Mouse (Mus musculus) forebrain, postnatal 0 days (tissue): ENCODE results near the gene Yif1a. TPM values are rescaled to one million over a fixed set of nuclear protein-coding genes. Genes with fewer than 3 reads are reported as not detected.

Experiments used
- ATAC-seq: fragments of 200-750 bp; cut with Nextera tagmentation; 2 replicates; pipeline ENCODE4 v1.8.0; 2017; ENCODE audit warnings: mild to moderate bottlenecking, moderate library complexity
- DNase-seq: peaks from one replicate; pipeline ENCODE4 v3.0.0-alpha.2; 2015
- H3K27ac ChIP-seq: fragments of 300-500 bp; sonication (generic); 2 replicates; pipeline ENCODE4 v1.5.1; 2014; ENCODE audit warnings: low read depth, mild to moderate bottlenecking, antibody characterized with exemption, low read length, moderate library complexity, mixed read lengths
- H3K27me3 ChIP-seq: fragments of 300-500 bp; sonication (generic); 2 replicates; pipeline ENCODE4 v1.6.1; 2014; ENCODE audit warnings: mild to moderate bottlenecking, low read length, mixed read lengths; ENCODE audit not compliant: insufficient read depth
- H3K36me3 ChIP-seq: fragments of 300-500 bp; sonication (generic); 2 replicates; pipeline ENCODE4 v1.6.1; 2014; ENCODE audit warnings: mild to moderate bottlenecking, moderate library complexity; ENCODE audit not compliant: insufficient read depth
- H3K4me1 ChIP-seq: fragments of 300-500 bp; sonication (generic); 2 replicates; pipeline ENCODE4 v1.6.1; 2014; ENCODE audit warnings: antibody characterized with exemption; ENCODE audit not compliant: insufficient read depth
- H3K4me2 ChIP-seq: fragments of 300-500 bp; sonication (generic); 2 replicates; pipeline ENCODE4 v1.6.1; 2014; ENCODE audit warnings: low read depth, mild to moderate bottlenecking, moderate library complexity
- H3K4me3 ChIP-seq: fragments of 300-500 bp; sonication (generic); 2 replicates; pipeline ENCODE4 v1.5.1; 2014; ENCODE audit warnings: low read depth, low read length, mixed read lengths
- H3K9ac ChIP-seq: fragments of 300-500 bp; sonication (generic); 2 replicates; pipeline ENCODE4 v1.6.1; 2014; ENCODE audit warnings: mild to moderate bottlenecking
- H3K9me3 ChIP-seq: fragments of 300-500 bp; sonication (generic); 2 replicates; pipeline ENCODE4 v1.6.1; 2016; ENCODE audit warnings: low read length
- CTCF ChIP-seq: sonication (generic); IDR thresholded peaks from 2 replicates; pipeline ENCODE4 v1.5.1; 2016; ENCODE audit warnings: antibody characterized with exemption, control low read depth, low read depth
- WGBS: fragments of 180-500 bp; shearing (Covaris S2); extraction: QIAGEN DNeasy Blood & Tissue Kit; methylation state at CpG from one replicate; pipeline ENCODE4 v1.1.7; 2014; 5-methylcytosine and 5-hydroxymethylcytosine counted together
- polyA plus RNA-seq: library from polyadenylated mRNA; unstranded; fragments of >200 nt; fragmentation: Nextera tagmentation; extraction: Ambion mirVana; gene quantifications from 2 replicates; pipeline ENCODE4 v1.2.1, GENCODE M21; 2015
- total RNA-seq: library from RNA; depleted of rRNA; stranded (reverse); fragments of >200 nt; gene quantifications from 2 replicates; pipeline ENCODE4 v1.2.3, GENCODE M21; 2014

The Yif1a gene
- total and polyA plus RNA-seq, 2 experiments from 2014 or later: 50.5 to 54.9 TPM

DNA sequence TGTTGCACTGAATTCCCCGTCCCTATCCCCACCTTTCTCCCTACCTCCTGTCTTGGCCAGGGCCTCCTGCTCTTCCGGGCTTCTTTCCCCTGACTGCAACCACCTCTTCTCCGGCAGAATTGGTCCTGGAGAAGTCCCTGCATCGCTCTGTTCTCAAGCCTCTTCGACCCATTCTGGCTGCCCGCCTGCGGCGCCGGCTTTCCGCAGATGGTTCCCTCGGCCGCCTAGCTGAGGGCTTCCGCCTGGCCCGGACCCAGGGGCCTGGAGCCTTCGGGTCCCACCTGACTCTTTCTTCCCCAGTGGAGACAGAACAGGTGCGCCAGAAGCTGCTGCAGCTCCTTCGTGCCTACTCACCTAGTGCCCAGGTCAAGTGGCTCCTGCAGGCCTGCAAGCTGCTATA lies 35.5 kb upstream of the Yif1a start:
- Histone ChIP-seq H3K4me2 (no peak overlapping the region), H3K4me3 (no peak overlapping the region), H3K36me3 (peaks cover 18% of the 10 kb centered on the region), H3K4me1 (peaks cover 7% of the 10 kb centered on the region; the same call in 1 of the 2 replicates), H3K27me3 (no peaks in the 10 kb centered on the region), H3K27ac (no peak overlapping the region), H3K9me3 (no peaks in the 10 kb centered on the region), H3K9ac (no peak overlapping the region)
- no peak for ATAC-seq
- no peak for DNase-seq
- no peak for TF ChIP-seq CTCF
- WGBS: 69% methylated on average over 17 of the region's 17 CpGs

DNA sequence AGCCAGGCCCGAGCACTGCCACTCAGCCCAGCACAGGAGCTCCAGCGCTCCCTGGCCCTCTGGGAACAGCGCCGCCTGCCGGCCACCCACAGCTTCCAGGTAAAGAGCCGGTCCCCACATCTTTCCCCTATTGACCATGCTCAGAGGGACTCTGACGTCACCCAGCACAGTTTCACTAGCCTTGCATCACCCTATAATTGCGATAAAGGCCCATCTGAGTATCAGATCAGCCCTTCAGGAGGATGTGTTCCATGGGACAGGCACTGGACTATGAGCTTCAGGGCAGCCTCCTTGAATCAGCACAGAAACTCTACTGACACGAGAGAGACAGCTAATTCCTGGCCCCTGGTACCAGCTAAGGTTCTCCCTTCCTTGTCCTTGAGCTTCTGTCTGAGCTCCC lies 34.4 kb upstream of the Yif1a start:
- peak; percentile 71 for TF ChIP-seq CTCF
- Histone ChIP-seq H3K27me3 (no peaks in the 10 kb centered on the region), H3K9me3 (no peaks in the 10 kb centered on the region), H3K4me2 (no peak overlapping the region), H3K4me3 (no peak overlapping the region), H3K9ac (no peak overlapping the region), H3K27ac (no peak overlapping the region), H3K4me1 (peaks cover 7% of the 10 kb centered on the region; the same call in 1 of the 2 replicates), H3K36me3 (peaks cover 11% of the 10 kb centered on the region)
- ATAC-seq (no peak), DNase-seq (peak; percentile 29)
- WGBS: 16% methylated on average over 9 of the region's 9 CpGs

DNA sequence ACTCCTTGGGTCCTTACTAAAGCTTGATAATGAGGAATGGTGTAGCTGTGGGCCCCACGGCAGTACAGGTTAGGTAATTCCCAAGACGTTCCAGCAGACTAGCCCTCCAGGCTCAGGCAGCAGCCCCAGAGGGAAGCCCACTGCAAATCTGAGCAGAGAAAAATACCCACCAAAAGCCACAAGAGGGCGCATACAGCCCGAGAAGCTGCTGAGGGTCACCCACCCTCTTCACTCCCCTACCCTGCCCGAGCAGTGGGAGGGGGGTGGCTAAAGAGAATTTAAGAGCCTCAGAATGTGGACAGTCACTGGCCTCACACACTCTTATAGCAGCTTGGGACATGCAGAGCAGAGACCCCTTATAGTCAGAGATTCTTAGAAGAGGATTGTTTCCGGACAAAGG lies 32.1 kb upstream of the Yif1a start:
- Histone ChIP-seq H3K4me1 (no peaks in the 10 kb centered on the region), H3K27ac (no peak overlapping the region), H3K9ac (no peak overlapping the region), H3K4me2 (no peak overlapping the region), H3K36me3 (peaks cover 1% of the 10 kb centered on the region; the same call in 1 of the 2 replicates), H3K4me3 (no peak overlapping the region), H3K27me3 (no peaks in the 10 kb centered on the region), H3K9me3 (no peaks in the 10 kb centered on the region)
- WGBS: 13% methylated on average over 6 of the region's 6 CpGs
- peak; percentile 81 for TF ChIP-seq CTCF
- DNase-seq: peak; percentile 76
- peak; percentile 66 for ATAC-seq

GRCm38 (mm10) chr19:5057876-5058775 lies 30.2 kb upstream of the Yif1a start:
- H3K9me3 ChIP-seq: no peaks in the 10 kb centered on the region
- 28% methylated on average over 16 of the region's 16 CpGs for whole genome bisulfite sequencing
- no peak overlapping the region for H3K4me2 ChIP-seq
- H3K4me1 ChIP-seq: no peaks in the 10 kb centered on the region
- ATAC-seq (no peak), DNase-seq (no peak)
- no peak overlapping the region for H3K27ac ChIP-seq
- no peak for TF ChIP-seq CTCF
- no peak overlapping the region for H3K9ac ChIP-seq
- no peaks in the 10 kb centered on the region for H3K36me3 ChIP-seq
- no peaks in the 10 kb centered on the region for H3K27me3 ChIP-seq
- no peak overlapping the region for H3K4me3 ChIP-seq

GRCm38 (mm10) chr19:5058801-5059771 lies 29.3 kb upstream of the Yif1a start:
- Histone ChIP-seq H3K9me3 (no peaks in the 10 kb centered on the region), H3K9ac (0 out of 2 replicates have a peak overlapping the region, but pooled peaks have one; percentile 6), H3K4me3 (no peak overlapping the region), H3K27ac (no peak overlapping the region), H3K4me2 (no peak overlapping the region), H3K4me1 (no peaks in the 10 kb centered on the region), H3K36me3 (no peaks in the 10 kb centered on the region), H3K27me3 (no peaks in the 10 kb centered on the region)
- peak; percentile 16; the same call in 1 of the 2 replicates for ATAC-seq
- no peak for TF ChIP-seq CTCF
- DNase-seq: no peak
- WGBS: 16% methylated on average over 10 of the region's 10 CpGs

DNA sequence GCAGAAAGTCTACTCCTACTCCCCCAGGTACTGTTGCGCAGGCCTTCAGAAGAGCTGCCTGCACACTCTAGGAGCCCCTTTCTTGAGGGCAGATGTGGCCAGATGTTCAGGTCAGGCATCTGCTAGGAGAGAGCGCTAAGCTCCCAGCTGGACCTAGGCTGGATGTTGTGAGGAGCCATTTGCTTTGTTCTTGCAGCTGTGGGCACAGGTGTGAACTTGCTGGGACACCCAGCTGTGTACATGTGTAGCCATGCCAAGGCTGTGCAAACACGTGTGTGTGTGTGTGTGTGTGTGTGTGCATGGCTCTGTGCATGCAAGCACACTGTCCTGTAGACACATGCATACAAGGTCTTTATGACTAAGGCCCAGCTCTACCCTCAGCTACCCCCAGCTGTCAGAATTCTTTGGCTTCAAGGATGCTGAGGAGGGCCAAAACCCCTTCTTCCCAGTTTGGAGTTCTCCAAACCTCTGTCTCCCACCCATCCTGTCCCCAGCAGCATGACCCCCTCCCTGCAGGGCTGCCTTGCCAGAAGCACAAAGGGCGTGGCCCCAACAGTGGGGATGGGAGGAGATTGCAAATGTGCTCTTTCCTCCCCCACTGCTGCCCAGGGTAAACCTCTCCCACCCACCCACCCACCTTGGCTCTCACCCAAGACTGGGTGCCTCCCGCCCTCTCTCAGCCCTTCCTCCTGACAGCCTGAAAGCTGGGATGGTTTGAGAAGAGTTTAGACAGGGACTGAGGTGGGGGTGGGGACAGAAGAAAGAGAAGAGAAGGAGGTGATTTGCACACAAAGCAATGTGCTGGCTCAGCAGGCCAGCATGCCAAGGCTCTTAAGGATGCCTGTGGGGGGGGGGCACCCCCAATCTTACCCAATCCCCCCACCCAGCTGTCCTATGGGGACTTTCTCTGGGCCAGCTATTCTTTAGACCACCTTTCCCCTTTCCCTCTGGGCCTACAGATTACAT lies 27.7 kb upstream of the Yif1a start:
- Histone ChIP-seq H3K27ac (no peak overlapping the region), H3K4me1 (no peaks in the 10 kb centered on the region), H3K4me2 (no peak overlapping the region), H3K9ac (no peak overlapping the region), H3K4me3 (no peak overlapping the region), H3K27me3 (no peaks in the 10 kb centered on the region), H3K9me3 (no peaks in the 10 kb centered on the region), H3K36me3 (no peaks in the 10 kb centered on the region)
- 39% methylated on average over 5 of the region's 5 CpGs for WGBS
- DNase-seq (no peak), ATAC-seq (no peak; the same call in 1 of the 2 replicates)
- TF ChIP-seq CTCF: no peak
